Mouse (Mus musculus) megakaryocyte, adult 5-6 weeks (primary cell): Measurements from ENCODE around the gene Mrpl46. TPM values are rescaled to one million over a fixed set of nuclear protein-coding genes. Genes with fewer than 3 reads are reported as not detected.

Experiments used
- ATAC-seq: 2 replicates; pipeline ENCODE4 v1.8.0; 2016; ENCODE audit warnings: mild to moderate bottlenecking, inconsistent platforms; ENCODE audit not compliant: poor library complexity, severe bottlenecking
- total RNA-seq, 2 experiments: library from RNA; stranded (forward) in 1 of 2; stranded (reverse) in 1 of 2; fragments of 153-499, 151-499 nt in 1 of 2; fragments of 221-1000, 200-1000 nt in 1 of 2; gene quantifications; 2 replicates each; pipeline versions ENCODE4 v1.2.3 to v1.2.4; 2015 to 2017

Mrpl46 gene
- total RNA-seq, 2 experiments from 2014 or later = 29.3 to 32.0 TPM

DNA sequence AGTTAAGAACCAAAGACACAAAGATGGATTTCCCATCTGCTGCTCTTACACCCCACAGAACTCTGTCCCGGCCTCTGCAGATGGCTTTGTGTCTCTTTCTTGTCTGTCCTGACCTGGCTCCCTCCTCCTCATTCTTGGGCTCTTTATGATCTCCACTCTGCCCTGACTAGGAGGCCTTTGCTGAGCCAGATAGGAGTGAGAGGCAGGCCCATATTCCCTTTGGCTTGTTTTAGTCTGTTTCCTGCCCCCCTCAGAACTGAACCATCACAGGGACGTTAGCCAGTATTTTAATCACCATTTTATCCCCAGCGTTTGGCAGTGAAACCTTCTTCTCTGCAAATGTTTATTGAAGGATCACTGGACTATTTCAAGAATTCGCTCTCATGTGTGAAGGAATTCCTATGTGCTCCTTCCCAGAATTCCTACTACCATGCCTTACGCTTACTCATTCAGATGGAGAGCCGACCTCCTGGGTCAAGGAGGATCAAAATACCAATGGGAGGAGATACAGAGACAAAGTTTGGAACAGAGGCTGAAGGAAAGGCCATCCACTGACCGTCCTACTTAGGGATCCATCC, 14.2 kb downstream of the Mrpl46 start:
- no peak for ATAC-seq

DNA sequence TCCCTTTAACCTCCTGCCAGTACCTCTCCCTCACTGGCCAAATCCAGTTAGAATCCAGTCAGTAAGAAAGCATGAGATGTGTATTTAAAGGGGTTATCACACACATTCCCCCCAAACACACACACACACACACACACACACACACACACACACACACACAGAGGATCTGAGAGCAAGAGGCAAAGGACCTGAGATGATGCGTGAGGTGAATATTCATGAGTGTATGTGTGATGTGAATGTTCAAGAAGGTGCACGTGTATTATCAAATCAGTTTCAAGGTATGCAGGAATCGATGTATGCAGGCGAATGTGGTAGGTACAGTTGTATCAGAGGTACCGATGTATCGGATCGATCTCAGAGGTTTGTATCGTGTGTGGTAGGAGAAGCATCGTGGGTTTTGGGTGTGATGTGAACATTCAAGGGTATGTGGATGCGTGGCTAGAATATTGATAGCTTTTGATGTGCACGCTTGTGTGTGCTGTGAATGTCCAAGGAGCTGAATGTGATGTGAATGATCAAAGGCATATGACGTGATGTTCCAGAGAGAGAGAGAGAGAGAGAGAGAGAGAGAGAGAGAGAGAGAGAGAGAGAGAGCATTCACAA, 15.3 kb downstream of the Mrpl46 start:
- no peak for ATAC-seq

DNA sequence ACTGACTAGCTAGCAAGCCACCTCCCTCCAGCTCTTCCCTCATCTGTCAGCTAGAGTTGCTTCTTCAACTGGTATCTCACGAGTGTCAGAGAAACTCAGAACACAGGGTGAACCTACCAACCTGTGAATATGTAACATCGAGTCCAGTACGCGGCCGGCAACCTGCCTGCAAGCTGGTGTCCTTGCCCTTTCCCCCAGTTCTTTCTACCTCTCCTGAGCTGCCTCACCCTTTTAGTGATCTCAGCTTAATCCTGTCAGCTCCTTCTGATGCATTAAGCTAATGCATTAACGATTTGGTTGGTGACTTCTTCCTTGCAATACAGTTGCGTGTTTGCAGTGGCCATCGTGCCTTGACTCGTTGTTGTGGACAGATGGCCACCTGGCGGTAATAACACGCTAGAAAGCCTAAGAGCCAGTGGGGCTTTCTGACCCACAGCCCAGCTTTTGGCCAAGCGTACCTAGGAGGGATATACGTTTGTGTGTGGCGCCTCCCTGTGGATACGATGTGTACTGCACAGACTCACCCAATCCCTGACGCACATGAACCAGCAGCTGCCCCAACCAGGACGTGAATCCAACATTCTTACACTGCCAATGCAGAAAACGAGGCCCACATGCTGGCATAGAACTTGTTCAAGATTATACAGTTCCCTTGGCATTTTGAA, 17.2 kb downstream of the Mrpl46 start:
- ATAC-seq = peak; percentile 72

DNA sequence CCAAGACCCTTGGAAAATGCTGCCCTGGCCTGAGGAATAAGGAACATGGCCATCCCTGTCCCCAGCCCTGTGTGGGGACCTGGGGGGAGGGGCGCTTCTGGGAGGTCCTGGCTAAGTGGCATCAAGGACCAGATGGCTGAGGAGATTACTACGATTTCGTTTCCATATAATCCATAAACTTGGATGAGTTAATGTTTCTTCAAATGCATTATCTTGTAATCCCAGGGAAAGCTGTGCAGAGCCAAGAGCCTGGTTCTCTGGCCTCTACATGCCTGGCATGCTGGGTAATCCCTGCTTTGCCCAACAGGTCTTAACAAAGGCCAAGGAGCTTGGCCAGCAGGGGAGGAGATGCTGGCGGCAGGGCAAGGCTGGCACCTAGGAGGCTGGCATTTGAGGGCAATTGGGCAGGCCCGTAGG, 18.1 kb downstream of the Mrpl46 start:
- no peak for ATAC-seq

DNA sequence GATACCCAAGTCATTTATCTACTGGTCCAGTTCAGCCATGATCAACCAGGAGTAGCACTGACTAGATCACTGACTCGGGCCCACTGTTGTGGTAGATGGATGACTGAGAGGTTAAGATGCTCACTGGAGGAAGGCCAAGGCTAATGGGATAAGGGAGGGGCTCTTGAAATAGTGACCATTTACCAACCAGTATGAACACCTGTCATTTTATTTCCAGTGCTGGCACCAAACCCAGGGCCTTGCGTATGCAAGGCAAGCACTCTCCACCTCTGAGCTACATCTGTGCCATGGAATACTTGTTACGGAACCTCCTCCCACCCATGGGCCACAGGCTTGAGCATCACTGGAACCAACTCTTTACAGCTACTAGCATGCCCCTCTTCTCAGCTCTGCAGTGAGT, 19.5 kb downstream of the Mrpl46 start:
- ATAC-seq = no peak

DNA sequence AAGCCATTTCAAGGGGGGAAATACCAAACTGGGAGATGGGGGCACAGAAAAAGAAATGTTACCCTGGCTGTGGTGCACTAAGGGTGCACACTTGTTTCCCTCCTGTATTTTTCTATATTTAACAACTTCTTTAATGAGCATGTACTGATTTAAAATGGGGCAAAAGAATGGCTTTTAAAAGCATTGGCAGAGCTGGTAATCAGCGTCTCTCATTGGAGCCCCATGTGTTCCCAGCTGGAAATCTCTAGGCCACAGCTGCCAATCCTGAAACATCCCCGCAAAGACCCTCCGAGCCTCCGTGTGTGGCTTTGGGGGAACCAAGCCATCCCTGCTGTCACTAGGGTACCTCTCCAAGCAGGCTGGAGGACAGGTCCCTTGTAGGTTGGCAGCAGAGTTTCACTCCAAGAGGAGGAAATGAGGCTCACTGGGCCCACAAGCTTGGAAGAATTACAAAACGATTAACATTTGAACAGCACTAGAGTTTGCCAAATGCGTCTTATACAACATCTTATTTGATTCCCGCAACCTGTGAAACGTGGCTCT, 28.8 kb downstream of the Mrpl46 start:
- ATAC-seq = no peak

DNA sequence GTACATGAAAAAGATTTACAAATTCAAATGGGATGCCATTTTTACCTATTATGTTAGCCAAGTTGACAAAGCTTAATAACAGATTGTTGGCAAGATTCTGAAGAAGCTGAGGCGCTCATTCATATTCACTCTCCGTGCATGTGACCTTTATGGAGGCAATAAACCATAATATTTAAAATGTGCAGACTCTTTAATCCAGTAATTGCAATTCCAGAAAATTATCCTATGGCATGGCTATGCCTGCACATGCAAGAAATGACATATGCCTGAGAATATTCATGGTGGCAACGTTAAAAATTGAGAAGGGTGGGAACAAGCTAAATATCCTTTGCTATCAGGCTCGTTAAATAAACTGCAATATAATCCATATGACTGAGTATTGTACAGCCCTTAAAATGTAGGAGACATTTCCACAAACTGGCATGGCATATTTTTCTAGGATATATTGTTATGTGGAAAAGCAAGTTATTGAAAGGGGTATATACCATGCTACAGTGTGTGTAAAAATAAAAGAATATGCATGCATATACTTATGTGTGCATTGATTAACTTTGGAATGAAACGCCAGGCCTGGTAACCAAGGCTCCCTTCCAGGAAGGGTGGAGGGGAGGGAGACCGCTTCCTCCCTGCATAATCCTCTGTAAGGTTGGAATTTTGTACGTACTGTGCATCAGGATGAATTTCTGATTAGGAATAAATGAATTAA, 29.4 kb downstream of the Mrpl46 start:
- no peak for ATAC-seq

DNA sequence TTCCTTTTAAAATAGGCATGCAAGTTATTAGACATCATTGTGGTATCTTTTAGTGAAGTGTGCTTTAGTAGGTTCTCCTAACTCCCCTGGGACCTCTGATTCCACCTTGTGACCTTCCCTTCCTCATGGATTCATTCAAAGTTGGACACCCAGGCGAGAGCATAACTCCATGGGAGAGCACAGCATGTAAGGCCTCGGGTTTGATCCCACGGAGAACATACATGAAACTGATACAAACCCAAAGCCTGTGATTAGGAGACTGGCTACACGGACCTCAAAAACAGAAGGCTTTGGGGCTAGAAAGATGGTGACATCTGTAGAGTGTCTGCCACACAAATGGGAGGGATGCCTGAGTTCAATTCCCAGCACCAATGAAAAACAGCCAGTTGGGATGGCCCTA, 30.4 kb downstream of the Mrpl46 start:
- ATAC-seq = no peak

DNA sequence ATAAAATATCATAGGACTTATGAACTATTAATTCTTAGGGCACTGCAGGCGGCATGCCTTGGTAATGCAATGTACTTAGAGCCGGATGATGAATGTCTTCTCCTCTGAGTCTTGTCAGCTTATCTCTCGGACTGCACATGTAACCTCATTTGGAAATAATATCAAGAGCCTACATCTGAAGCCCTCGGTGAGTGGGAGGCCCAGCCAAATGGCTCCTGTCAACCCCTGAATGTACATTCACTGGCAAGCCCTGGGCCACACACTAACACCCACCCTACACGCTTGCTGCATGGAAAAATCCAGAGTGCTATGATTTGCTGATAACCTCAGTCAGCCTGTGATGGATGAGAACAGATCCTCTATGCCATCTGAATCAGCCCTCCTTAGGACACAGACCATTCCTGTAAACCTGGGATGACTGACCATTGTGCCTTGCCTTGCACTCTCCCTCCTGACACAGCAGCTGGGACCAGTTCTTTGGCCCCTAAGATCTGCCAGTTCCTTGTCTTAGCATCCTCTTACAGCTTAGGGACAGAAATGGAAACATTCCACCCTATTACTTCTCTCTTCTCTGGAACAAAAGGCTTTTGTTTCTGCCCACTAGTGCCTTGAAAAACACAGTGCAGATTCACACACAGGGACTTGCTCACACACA, 39.5 kb downstream of the Mrpl46 start:
- ATAC-seq = no peak

DNA sequence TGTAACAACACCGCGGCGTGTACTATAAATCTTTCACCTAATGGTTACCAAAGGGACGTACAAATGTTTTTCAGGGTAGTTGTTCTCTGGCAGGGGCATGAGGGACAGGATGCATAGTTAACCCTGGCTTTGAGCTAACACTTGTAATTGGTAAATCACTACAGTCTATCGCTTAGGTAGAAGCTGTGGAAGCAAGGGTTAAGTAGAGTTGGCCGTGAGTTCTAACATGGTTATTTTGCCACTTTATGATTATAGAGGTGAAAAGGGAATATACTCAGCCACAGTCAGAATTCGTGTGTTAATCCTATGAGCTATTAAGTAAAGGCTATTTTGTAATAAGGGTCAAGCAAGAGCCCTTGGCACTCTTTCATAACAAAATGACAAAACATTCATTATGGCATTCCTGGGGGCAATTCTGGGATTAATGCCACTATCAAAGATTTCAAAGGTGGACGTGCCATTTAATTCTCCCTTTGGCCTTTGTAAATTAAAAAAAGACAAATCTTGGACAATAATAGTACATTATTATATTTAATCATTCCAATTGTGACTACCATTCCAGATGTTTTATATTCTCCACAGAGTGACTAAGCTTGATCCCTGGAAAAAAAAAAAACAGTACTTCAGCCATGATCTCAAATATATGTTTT, 43.9 kb downstream of the Mrpl46 start:
- no peak for ATAC-seq

DNA sequence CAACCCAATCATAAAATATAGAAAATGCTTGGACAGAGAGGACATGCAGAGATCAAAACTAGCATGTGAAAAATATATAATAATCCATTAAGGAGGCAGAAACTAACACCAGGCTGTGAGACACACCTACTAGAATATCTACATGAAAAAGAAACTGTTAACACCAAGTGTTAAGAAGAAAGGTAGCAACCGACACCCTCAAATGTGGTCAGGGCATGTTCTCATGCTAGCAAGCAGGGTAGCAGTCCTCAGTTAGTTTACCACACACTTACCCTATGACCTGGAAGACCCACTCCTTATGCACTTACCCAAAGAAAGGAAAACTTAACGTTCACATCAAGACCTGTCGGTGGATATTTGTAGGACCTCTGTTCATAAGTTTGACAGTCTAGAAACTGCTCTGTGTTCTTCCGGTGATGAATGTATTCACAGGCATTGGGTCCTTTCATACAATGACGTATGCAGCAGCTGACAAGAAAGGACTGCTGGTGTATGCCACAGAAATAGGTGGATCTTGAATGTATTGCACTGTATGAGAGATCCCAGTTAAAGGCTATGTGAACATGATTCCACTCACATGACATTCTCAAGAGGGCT, 45.6 kb downstream of the Mrpl46 start, which contains the start of gene Ntrk3:
Gene Ntrk3 (minus strand): TSS at position 399 of the 597 bp plus-strand sequence.
- peak; percentile 40; the same call in 1 of the 2 replicates for ATAC-seq

DNA sequence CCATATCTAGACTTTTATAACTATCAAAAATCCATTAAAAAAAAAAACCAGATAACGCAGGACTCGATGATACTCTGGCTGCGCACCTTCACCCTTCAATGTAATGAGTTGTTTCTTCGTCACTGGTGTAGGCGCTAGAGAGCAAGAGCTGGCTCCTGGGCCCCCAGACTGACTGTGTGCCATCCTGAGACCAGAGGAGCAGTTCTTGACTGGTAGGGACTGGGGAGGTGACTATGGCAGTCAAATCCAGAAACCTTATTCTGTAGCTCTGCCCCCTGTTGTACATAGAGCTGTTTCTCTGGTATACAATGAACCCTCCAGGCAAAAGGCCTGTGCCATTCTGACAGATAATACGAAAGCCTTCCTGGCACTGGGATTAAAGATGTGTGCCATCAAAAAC, 46.1 kb downstream of the Mrpl46 start:
- ATAC-seq = no peak

DNA sequence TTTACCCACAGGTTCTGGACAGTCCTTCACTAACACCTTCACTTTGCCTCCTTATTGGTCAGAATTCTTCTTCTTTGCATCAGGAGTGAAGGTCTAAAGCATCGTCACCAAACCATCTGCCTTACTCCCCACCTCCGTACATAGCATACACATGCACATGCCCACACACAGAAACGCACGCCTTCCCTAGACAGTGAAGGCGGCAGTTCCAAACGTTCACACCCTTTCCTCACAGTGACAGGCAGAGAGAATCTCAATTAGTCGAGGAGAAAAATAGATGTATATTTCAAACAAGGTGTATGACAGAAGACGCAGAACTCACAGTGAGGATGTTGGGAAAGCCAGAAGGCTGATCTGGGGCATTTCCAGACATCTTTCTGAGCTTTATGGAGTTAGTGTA, 51.9 kb downstream of the Mrpl46 start:
- no peak for ATAC-seq

Other genes starting within 250 kb of the Mrpl46 start
- gene Ntrk3, start 45.5 kb downstream of the Mrpl46 start, total RNA-seq (2015) = not detected in 2 replicates
- not detected in 2 replicates for gene Ntrk3, start 45.5 kb downstream of the Mrpl46 start, total RNA-seq (2017)
- gene Mrps11, start 412 bp downstream of the Mrpl46 start, total RNA-seq (2015) = 21.8 and 24.9 TPM in 2 replicates
- gene Mrps11, start 412 bp downstream of the Mrpl46 start, total RNA-seq (2017) = 33.7 and 45.6 TPM in 2 replicates
- 10.6 and 10.7 TPM in 2 replicates for gene Det1, start 63.7 kb upstream of the Mrpl46 start, total RNA-seq (2015)
- 7.2 and 9.3 TPM in 2 replicates for gene Det1, start 63.7 kb upstream of the Mrpl46 start, total RNA-seq (2017)
- gene Aen, start 112.3 kb upstream of the Mrpl46 start, total RNA-seq (2015) = 3.9 and 5.6 TPM in 2 replicates
- 13.2 and 18.4 TPM in 2 replicates for gene Aen, start 112.3 kb upstream of the Mrpl46 start, total RNA-seq (2017)
- gene Isg20, start 129.9 kb upstream of the Mrpl46 start, total RNA-seq (2015) = 25.8 and 30.9 TPM in 2 replicates
- gene Isg20, start 129.9 kb upstream of the Mrpl46 start, total RNA-seq (2017) = 10.6 and 12.1 TPM in 2 replicates